12 mouse cellular contexts compared by ENCODE assay signal in the genomic region with DNA sequence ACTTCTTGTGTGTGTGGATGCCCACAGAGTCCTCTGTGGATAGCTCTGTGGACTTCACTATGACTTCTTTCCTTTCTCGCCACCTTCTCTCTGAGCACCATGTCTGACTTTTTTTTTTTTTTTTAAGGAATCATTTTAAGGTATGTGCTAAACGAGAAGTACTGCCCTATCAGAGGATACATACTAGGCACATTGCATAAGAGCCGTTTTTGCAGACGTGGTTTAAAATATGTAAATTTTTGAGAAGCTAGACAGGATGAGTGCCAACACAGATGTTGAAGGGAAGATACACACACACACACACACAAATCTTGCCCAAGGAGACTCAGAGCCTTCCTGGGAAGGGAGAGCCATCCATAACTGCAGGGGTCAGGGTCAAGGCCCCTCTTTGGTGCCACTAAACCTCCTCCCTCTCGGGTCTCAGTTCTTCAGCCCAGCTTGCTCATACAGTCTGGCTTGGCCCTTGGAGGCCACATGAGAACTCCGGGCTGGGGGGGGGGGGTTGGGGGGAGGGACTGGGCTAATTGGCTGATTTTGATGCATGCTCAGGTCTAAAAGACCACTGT. TPM values are rescaled to one million over a fixed set of nuclear protein-coding genes. Genes with fewer than 3 reads are reported as not detected.
A peak's percentile ranks its signal among the peaks of the same experiment; 100 is the strongest.
DNase-seq lines count a peak whose midpoint lies in the region; ATAC-seq and TF ChIP-seq lines count a peak whose summit lies in the region.
"Had no signal": no experiment of that assay in that cellular context is flagged by ENCODE, and none has a peak within 500 bp of the region (broad histone marks: within the 10 kb centered on the region; RNA-seq: fewer than 3 reads in every experiment).

No protein-coding gene starts in this region.

- no peak for ATAC-seq in kidney, embryonic 15.5 days (replicated peaks; ENCODE audit: low FRiP score)
- peak; percentile 16; the same call in 1 of the 2 replicates for ATAC-seq in common myeloid progenitor, adult 5-6 weeks (replicated peaks; ENCODE audit: low read depth, poor library complexity, severe bottlenecking)
- ATAC-seq in hindbrain, embryonic 14.5 days (ENCODE audit: low FRiP score): no peak
- no peak for ATAC-seq in midbrain, postnatal 0 days (ENCODE audit: low FRiP score)
- ATAC-seq in intestine, embryonic 16.5 days: no peak
- ATAC-seq: Patski had no signal

- TF ChIP-seq CTCF in kidney, adult 2 months (conservative IDR thresholded peaks at IDR 0.05; ENCODE audit: insufficient read depth, insufficient read length, low read depth, low read length): no peak
- TF ChIP-seq CTCF in midbrain, postnatal 0 days (IDR thresholded peaks at IDR 0.05): no peak

- 0 out of 2 replicates have a peak overlapping the region, but pooled peaks have one; percentile 16 for H3K27ac ChIP-seq in kidney, embryonic 15.5 days
- no peak overlapping the region for H3K27ac ChIP-seq in kidney, adult 2 months (ENCODE audit: insufficient read depth, low read depth, low read length)
- H3K27ac ChIP-seq in hindbrain, embryonic 14.5 days: peak overlapping the region; percentile 87
- 0 out of 2 replicates have a peak overlapping the region, but pooled peaks have one; percentile 70 for H3K27ac ChIP-seq in midbrain, postnatal 0 days (ENCODE audit: low read depth, low read length)
- H3K27ac ChIP-seq in intestine, embryonic 16.5 days (ENCODE audit: low read length): no peak overlapping the region
- H3K27ac ChIP-seq: stomach, embryonic 15.5 days had no signal

- no peak overlapping the region for H3K4me2 ChIP-seq in kidney, embryonic 15.5 days
- peak overlapping the region; percentile 53 for H3K4me2 ChIP-seq in hindbrain, embryonic 14.5 days (replicated peaks)
- peak overlapping the region; percentile 40 for H3K4me2 ChIP-seq in midbrain, postnatal 0 days (ENCODE audit: low read depth, low read length, poor library complexity, severe bottlenecking)
- no peak overlapping the region for H3K4me2 ChIP-seq in intestine, embryonic 16.5 days (ENCODE audit: low read depth, low read length)
- H3K4me2 ChIP-seq: stomach, embryonic 15.5 days had no signal

- no peaks in the 10 kb centered on the region for H3K27me3 ChIP-seq in kidney, embryonic 15.5 days
- H3K27me3 ChIP-seq in kidney, adult 2 months (replicated peaks; ENCODE audit: control insufficient read depth, insufficient read depth, low read length): no peaks in the 10 kb centered on the region
- H3K27me3 ChIP-seq in hindbrain, embryonic 14.5 days (ENCODE audit: control insufficient read depth, insufficient read depth, low read length): no peaks in the 10 kb centered on the region
- no peaks in the 10 kb centered on the region for H3K27me3 ChIP-seq in midbrain, postnatal 0 days (ENCODE audit: insufficient read depth, low read length)
- no peaks in the 10 kb centered on the region for H3K27me3 ChIP-seq in intestine, embryonic 16.5 days (replicated peaks; ENCODE audit: control insufficient read depth, insufficient read depth, low read length)
- H3K27me3 ChIP-seq: Patski; stomach, embryonic 15.5 days had no signal

- DNase-seq in kidney, adult 2 months: no peak
- no peak for DNase-seq in hindbrain, embryonic 14.5 days (ENCODE audit: low spot score)
- no peak for DNase-seq in midbrain, postnatal 0 days (ENCODE audit: low spot score)
- DNase-seq in thymus, postnatal 0 days (ENCODE audit: low spot score): no peak
- DNase-seq in ovary, adult 18-20 months (ENCODE audit: low spot score): no peak
- DNase-seq: lung, adult 18-20 months had no signal

- H3K36me3 ChIP-seq in kidney, embryonic 15.5 days: no peaks in the 10 kb centered on the region
- H3K36me3 ChIP-seq in kidney, adult 2 months (ENCODE audit: control insufficient read depth, insufficient read depth, low read length): no peaks in the 10 kb centered on the region
- H3K36me3 ChIP-seq in hindbrain, embryonic 14.5 days (replicated peaks; ENCODE audit: control insufficient read depth, insufficient read depth): no peaks in the 10 kb centered on the region
- H3K36me3 ChIP-seq in midbrain, postnatal 0 days (ENCODE audit: insufficient read depth, low read length): no peaks in the 10 kb centered on the region
- H3K36me3 ChIP-seq in intestine, embryonic 16.5 days (ENCODE audit: control insufficient read depth, insufficient read depth, low read length): no peaks in the 10 kb centered on the region
- H3K36me3 ChIP-seq: stomach, embryonic 15.5 days had no signal

- H3K9ac ChIP-seq in kidney, embryonic 15.5 days: no peak overlapping the region
- peak overlapping the region; percentile 61; the same call in 1 of the 2 replicates for H3K9ac ChIP-seq in hindbrain, embryonic 14.5 days
- no peak overlapping the region for H3K9ac ChIP-seq in midbrain, postnatal 0 days (replicated peaks; ENCODE audit: low read length, poor library complexity, severe bottlenecking)
- no peak overlapping the region for H3K9ac ChIP-seq in intestine, embryonic 16.5 days (ENCODE audit: low read depth, low read length)
- H3K9ac ChIP-seq: stomach, embryonic 15.5 days had no signal

- no peak overlapping the region for H3K4me3 ChIP-seq in kidney, embryonic 15.5 days (replicated peaks)
- H3K4me3 ChIP-seq in kidney, adult 2 months (ENCODE audit: insufficient read depth, low read depth, low read length): no peak overlapping the region
- peak overlapping the region; percentile 27 for H3K4me3 ChIP-seq in hindbrain, embryonic 14.5 days (replicated peaks; ENCODE audit: low read length)
- H3K4me3 ChIP-seq in midbrain, postnatal 0 days (ENCODE audit: low read depth, low read length): no peak overlapping the region
- H3K4me3 ChIP-seq in intestine, embryonic 16.5 days (ENCODE audit: low read length): no peak overlapping the region
- H3K4me3 ChIP-seq: erythroblast, embryonic 14.5 days; stomach, embryonic 15.5 days had no signal

- WGBS in kidney, embryonic 15.5 days: 58% methylated on average over 6 of the region's 6 CpGs
- WGBS in kidney, adult 2 months: 60% methylated on average over 6 of the region's 6 CpGs
- 66% methylated on average over 6 of the region's 6 CpGs for WGBS in hindbrain, embryonic 14.5 days
- WGBS in midbrain, postnatal 0 days: 70% methylated on average over 6 of the region's 6 CpGs
- 55% methylated on average over 6 of the region's 6 CpGs for WGBS in intestine, embryonic 16.5 days

- TF ChIP-seq POLR2A in kidney, adult 2 months (IDR thresholded peaks at IDR 0.05; ENCODE audit: low read depth, low read length): no peak

- no peaks in the 10 kb centered on the region for H3K9me3 ChIP-seq in kidney, embryonic 15.5 days (replicated peaks)
- H3K9me3 ChIP-seq in hindbrain, embryonic 14.5 days (ENCODE audit: control insufficient read depth, low read length): no peaks in the 10 kb centered on the region
- H3K9me3 ChIP-seq in midbrain, postnatal 0 days (ENCODE audit: low read length): no peaks in the 10 kb centered on the region
- 0 out of 2 replicates have a peak, but pooled peaks cover 3% of the 10 kb centered on the region for H3K9me3 ChIP-seq in intestine, embryonic 16.5 days (ENCODE audit: control insufficient read depth, low read length)
- H3K9me3 ChIP-seq: stomach, embryonic 15.5 days had no signal

- peaks cover 69% of the 10 kb centered on the region for H3K4me1 ChIP-seq in kidney, embryonic 15.5 days
- H3K4me1 ChIP-seq in kidney, adult 2 months (ENCODE audit: control insufficient read depth, insufficient read depth, low read length): no peaks in the 10 kb centered on the region
- peaks cover 64% of the 10 kb centered on the region for H3K4me1 ChIP-seq in hindbrain, embryonic 14.5 days (replicated peaks; ENCODE audit: control insufficient read depth, insufficient read depth, low read length)
- H3K4me1 ChIP-seq in midbrain, postnatal 0 days (ENCODE audit: insufficient read depth, low read length): peaks cover 10% of the 10 kb centered on the region; the same call in 1 of the 2 replicates
- H3K4me1 ChIP-seq in intestine, embryonic 16.5 days (ENCODE audit: control insufficient read depth, insufficient read depth, low read length): peaks cover 22% of the 10 kb centered on the region

RNA-seq across cellular contexts. Expression of a gene that starts 35.3 kb away (rescaled TPM):
- 40.3 and 45.5 TPM in 2 replicates for polyA plus RNA-seq in kidney, embryonic 15.5 days (2015; fragmentation: Nextera tagmentation; extraction: Ambion mirVana)
- 64.6 and 69.5 TPM in 2 replicates for polyA plus RNA-seq in kidney, adult 2 months (2012; rRNA removed)
- 21.2 and 23.0 TPM in 2 replicates for total RNA-seq in common myeloid progenitor, adult 5-6 weeks (2017)
- polyA plus RNA-seq in hindbrain, embryonic 14.5 days (2014; fragmentation: Nextera tagmentation; extraction: Ambion mirVana): 46.2 and 52.8 TPM in 2 replicates
- total RNA-seq in midbrain, postnatal 0 days (2014; rRNA removed): 64.3 and 66.1 TPM in 2 replicates
- 31.4 and 34.8 TPM in 2 replicates for polyA plus RNA-seq in midbrain, postnatal 0 days (2015; fragmentation: Nextera tagmentation; extraction: Ambion mirVana)
- 42.9 and 44.9 TPM in 2 replicates for polyA plus RNA-seq in thymus, postnatal 0 days (2015; fragmentation: Nextera tagmentation; extraction: Ambion mirVana)
- 9.9 and 10.3 TPM in 2 replicates for polyA plus RNA-seq in intestine, embryonic 16.5 days (2015; fragmentation: Nextera tagmentation; extraction: Ambion mirVana)

Comparison
In these comparisons a context has a peak if more than half of its experiments do, and no peak if none do; other contexts are left out.
1. H3K27ac ChIP-seq: peak in kidney, embryonic 15.5 days (single experiment), hindbrain, embryonic 14.5 days (single experiment) and midbrain, postnatal 0 days (single experiment); none in kidney, adult 2 months (single experiment) and intestine, embryonic 16.5 days (single experiment).
2. H3K4me2 ChIP-seq: peak in hindbrain, embryonic 14.5 days (single experiment) and midbrain, postnatal 0 days (single experiment); none in kidney, embryonic 15.5 days (single experiment) and intestine, embryonic 16.5 days (single experiment).